ENCODE assay signal across 12 mouse cellular contexts in genomic region chr11:77896480-77896819, GRCm38 (mm10). TPM values are rescaled to one million over a fixed set of nuclear protein-coding genes. Genes with fewer than 3 reads are reported as not detected.
DNase-seq lines count a peak whose midpoint lies in the region; ATAC-seq and TF ChIP-seq lines count a peak whose summit lies in the region.
"Had no signal": no experiment of that assay in that cellular context is flagged by ENCODE, and none has a peak within 500 bp of the region (broad histone marks: within the 10 kb centered on the region; RNA-seq: fewer than 3 reads in every experiment).

No protein-coding gene starts in this region.

- no peak for DNase-seq in heart, adult 8-10 months (ENCODE audit: low spot score)
- no peak for DNase-seq in ES-E14 (ENCODE audit: low read depth, low spot score)
- DNase-seq in midbrain, embryonic 10.5 days (ENCODE audit: low spot score): no peak
- DNase-seq in right cerebral cortex, adult 18-20 months: no peak
- DNase-seq in Muller cell, postnatal 12 days (ENCODE audit: inconsistent ontology term): no peak
- DNase-seq in layer of hippocampus, adult 11-12 months (ENCODE audit: low spot score): no peak
- DNase-seq: gastrocnemius, postnatal 14 days; kidney, postnatal 10 days had no signal

- no peaks in the 10 kb centered on the region for H3K36me3 ChIP-seq in heart, embryonic 15.5 days
- no peaks in the 10 kb centered on the region; the same call in 1 of the 2 replicates for H3K36me3 ChIP-seq in ES-E14 (ENCODE audit: control insufficient read depth, insufficient read depth, low read length, poor library complexity, severe bottlenecking)
- no peaks in the 10 kb centered on the region for H3K36me3 ChIP-seq in forebrain, embryonic 12.5 days (replicated peaks)
- H3K36me3 ChIP-seq in midbrain, embryonic 10.5 days: no peaks in the 10 kb centered on the region

- WGBS in heart, embryonic 15.5 days: 49% methylated on average over 6 of the region's 6 CpGs
- WGBS in forebrain, embryonic 12.5 days: 13% methylated on average over 6 of the region's 6 CpGs
- 36% methylated on average over 6 of the region's 6 CpGs for WGBS in midbrain, embryonic 10.5 days

- no peak overlapping the region for H3K27ac ChIP-seq in heart, embryonic 15.5 days
- no peak overlapping the region for H3K27ac ChIP-seq in ES-E14 (ENCODE audit: insufficient read depth, low read depth, low read length, poor library complexity, severe bottlenecking)
- peak overlapping the region; percentile 91 for H3K27ac ChIP-seq in forebrain, embryonic 12.5 days
- peak overlapping the region; percentile 78 for H3K27ac ChIP-seq in midbrain, embryonic 10.5 days (replicated peaks)

- H3K4me2 ChIP-seq in heart, embryonic 15.5 days: peak overlapping the region; percentile 43
- H3K4me2 ChIP-seq in forebrain, embryonic 12.5 days: peak overlapping the region; percentile 49

- in situ Hi-C loops in ES-E14 (cut with MboI; ENCODE audit: low sequenced_read_pairs in 2 of 2, unreplicated experiment in 2 of 2): no loop called here

- no peak for ATAC-seq in heart, embryonic 15.5 days (replicated peaks; ENCODE audit: insufficient number of reproducible peaks, insufficient read depth, low FRiP score, low read depth)
- ATAC-seq in forebrain, embryonic 12.5 days (ENCODE audit: low FRiP score): no peak
- ATAC-seq: activated CD4-positive, CD25-positive, alpha-beta regulatory T cell, adult 4 months had no signal

- 0 out of 2 replicates have a peak, but pooled peaks cover 4% of the 10 kb centered on the region for H3K27me3 ChIP-seq in heart, embryonic 15.5 days
- H3K27me3 ChIP-seq in forebrain, embryonic 12.5 days: peaks cover 11% of the 10 kb centered on the region; the same call in 1 of the 2 replicates
- peaks cover 55% of the 10 kb centered on the region for H3K27me3 ChIP-seq in midbrain, embryonic 10.5 days (ENCODE audit: low read depth, poor library complexity, severe bottlenecking)

- no peak overlapping the region for H3K9ac ChIP-seq in heart, embryonic 15.5 days
- peak overlapping the region; percentile 69; the same call in 1 of the 2 replicates for H3K9ac ChIP-seq in ES-E14 (ENCODE audit: insufficient read depth, low read depth, low read length, poor library complexity, severe bottlenecking)
- no peak overlapping the region; the same call in 1 of the 2 replicates for H3K9ac ChIP-seq in forebrain, embryonic 12.5 days

- H3K4me3 ChIP-seq in heart, embryonic 15.5 days: no peak overlapping the region
- H3K4me3 ChIP-seq in ES-E14 (ENCODE audit: insufficient read depth in 1 of 2, low read depth in 1 of 2, low read length in 2 of 2, poor library complexity in 1 of 2, severe bottlenecking in 1 of 2): peak overlapping the region in 1 of 2 experiments; percentile 43; a peak in 1 of 4 replicates
- H3K4me3 ChIP-seq in forebrain, embryonic 12.5 days (replicated peaks): 0 out of 2 replicates have a peak overlapping the region, but pooled peaks have one; percentile 17
- peak overlapping the region; percentile 41 for H3K4me3 ChIP-seq in midbrain, embryonic 10.5 days
- H3K4me3 ChIP-seq: megakaryocyte, embryonic 14.5 days had no signal

- peaks cover 28% of the 10 kb centered on the region for H3K4me1 ChIP-seq in heart, embryonic 15.5 days (replicated peaks)
- peaks cover 25 to 34% of the 10 kb centered on the region in 2 experiments for H3K4me1 ChIP-seq in ES-E14 (ENCODE audit: control insufficient read depth in 2 of 2, insufficient read depth in 2 of 2, low read length in 2 of 2, poor library complexity in 1 of 2)
- H3K4me1 ChIP-seq in forebrain, embryonic 12.5 days: peaks cover 75% of the 10 kb centered on the region
- H3K4me1 ChIP-seq in midbrain, embryonic 10.5 days: peaks cover 75% of the 10 kb centered on the region

- H3K9me3 ChIP-seq in heart, embryonic 15.5 days (replicated peaks): no peaks in the 10 kb centered on the region
- H3K9me3 ChIP-seq in ES-E14 (ENCODE audit: control insufficient read depth, insufficient read depth, low read depth, low read length): no peaks in the 10 kb centered on the region
- H3K9me3 ChIP-seq in forebrain, embryonic 12.5 days: no peaks in the 10 kb centered on the region
- no peaks in the 10 kb centered on the region for H3K9me3 ChIP-seq in midbrain, embryonic 10.5 days (replicated peaks)

TF ChIP-seq in ES-E14, 5 proteins besides CTCF, POLR2A, EP300 and RAD21:
- TF ChIP-seq MAFK (IDR thresholded peaks at IDR 0.05; ENCODE audit: insufficient read depth, low read depth, low read length) (no peak), HCFC1 (IDR thresholded peaks at IDR 0.05; ENCODE audit: borderline replicate concordance, insufficient read depth, low read length) (no peak), CHD2 (IDR thresholded peaks at IDR 0.05; ENCODE audit: low read depth, low read length) (no peak), ZC3H11A (IDR thresholded peaks at IDR 0.05; ENCODE audit: borderline replicate concordance, low read depth, low read length) (no peak), ZNF384 (IDR thresholded peaks at IDR 0.05; ENCODE audit: low read depth, low read length) (no peak)

RNA-seq across cellular contexts. Expression of gene Pipox, which starts 2.6 kb away (rescaled TPM):
- polyA plus RNA-seq in heart, embryonic 15.5 days (2015; fragmentation: Nextera tagmentation; extraction: Ambion mirVana): 3.0 and 3.3 TPM in 2 replicates
- total RNA-seq in heart, adult 8-10 months (2022): under 1 TPM; 0.43 to 0.82 (median 0.59) TPM
- total RNA-seq in ES-E14 (2012; rRNA removed): 27.3 and 33.3 TPM in 2 replicates
- 14.5 and 16.5 TPM in 2 replicates for polyA plus RNA-seq in forebrain, embryonic 12.5 days (2016; fragmentation: Nextera tagmentation; extraction: Ambion mirVana)
- 9.0 and 16.5 TPM in 2 replicates for polyA plus RNA-seq in midbrain, embryonic 10.5 days (2016; fragmentation: Nextera tagmentation; extraction: Ambion mirVana)

RNA-seq across cellular contexts. Expression of gene Sez6, which starts 34.1 kb away (rescaled TPM):
- 0.05 and 0.15 TPM in 2 replicates for polyA plus RNA-seq in heart, embryonic 15.5 days (2015; fragmentation: Nextera tagmentation; extraction: Ambion mirVana)
- under 1 TPM; 0.19 to 0.84 (median 0.52) TPM for total RNA-seq in heart, adult 8-10 months (2022)
- 0.45 and 0.63 TPM in 2 replicates for total RNA-seq in ES-E14 (2012; rRNA removed)
- polyA plus RNA-seq in forebrain, embryonic 12.5 days (2016; fragmentation: Nextera tagmentation; extraction: Ambion mirVana): 54.0 and 62.2 TPM in 2 replicates
- 3.5 and 7.1 TPM in 2 replicates for polyA plus RNA-seq in midbrain, embryonic 10.5 days (2016; fragmentation: Nextera tagmentation; extraction: Ambion mirVana)

Comparison
In these comparisons a context has a peak if more than half of its experiments do, and no peak if none do; other contexts are left out.
1. H3K27ac ChIP-seq: peak in forebrain, embryonic 12.5 days (single experiment) and midbrain, embryonic 10.5 days (single experiment); none in heart, embryonic 15.5 days (single experiment) and ES-E14 (single experiment).